Mouse (Mus musculus): Measurements from ENCODE around the gene Ndufb7.
"Not testable (repeated sequence)": the region's sequence is repeated elsewhere in the genome, so short reads cannot be mapped to it uniquely, and the experiment has no call there.

Ndufb7 gene

DNA sequence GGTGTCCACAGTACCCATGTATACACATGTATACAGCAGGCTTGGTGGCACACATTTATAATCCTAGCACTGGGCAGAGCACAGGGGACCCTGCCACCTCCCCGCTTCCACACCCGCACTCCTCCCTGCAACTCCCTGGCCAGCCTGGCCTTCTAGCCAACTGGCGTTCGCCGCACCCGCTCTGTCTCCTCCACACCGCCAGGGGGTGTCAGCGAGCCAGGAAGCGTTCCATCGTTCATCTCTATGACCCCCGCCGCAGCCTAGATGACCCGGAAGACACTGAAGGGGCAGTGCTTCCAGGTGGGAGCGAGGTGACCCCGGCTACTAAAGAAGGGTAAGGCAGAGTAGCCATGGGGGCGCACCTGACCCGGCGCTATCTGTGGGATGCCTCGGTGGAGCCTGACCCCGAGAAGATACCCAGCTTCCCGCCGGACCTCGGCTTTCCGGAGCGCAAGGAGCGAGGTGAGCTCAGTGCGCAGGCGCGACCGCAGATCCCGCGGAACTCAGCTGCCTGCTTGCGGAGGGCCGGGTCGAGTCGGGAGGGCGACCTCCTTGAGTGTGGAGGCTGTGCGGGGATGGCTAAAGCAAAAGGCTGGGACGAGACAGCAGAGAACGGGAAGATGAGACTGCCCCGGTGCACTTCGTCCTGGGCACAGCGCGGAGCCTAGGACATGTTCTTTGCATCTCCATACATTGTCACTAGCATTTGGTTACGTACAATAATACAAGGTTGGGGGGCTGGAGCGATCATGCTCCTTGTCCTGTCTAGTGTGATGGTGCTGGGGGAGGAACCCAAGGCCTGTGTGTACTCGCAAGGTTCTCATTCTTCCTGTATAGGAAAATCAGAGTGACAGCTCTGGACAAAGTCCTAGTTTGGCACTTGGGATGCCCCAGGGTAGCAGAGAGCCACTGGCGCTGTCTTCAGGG, at the start of gene Ndufb7:
Gene Ndufb7 (plus strand): TSS at position 203 of the 927 bp plus-strand sequence.
- peak; percentile 91 to 97 for DNase-seq (ENCODE audit: low spot score in 2 of 2)

DNA sequence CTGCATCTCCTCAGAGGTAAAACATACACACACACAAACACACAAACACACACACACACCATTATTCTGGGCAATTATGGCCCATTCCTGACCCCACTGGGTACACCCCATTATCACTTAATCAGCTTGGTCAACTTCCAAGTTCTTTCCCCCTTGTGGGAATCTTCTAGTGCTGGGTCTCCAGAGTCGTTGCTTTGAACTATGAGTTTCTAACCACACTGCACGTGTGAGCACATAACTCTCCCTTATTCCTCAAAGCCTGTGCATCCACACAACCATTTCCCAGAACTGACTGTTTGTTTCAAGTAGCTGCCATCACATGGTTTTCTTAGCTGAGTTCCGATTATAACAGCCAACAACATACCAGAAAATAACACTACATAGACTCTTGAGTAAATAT, 46.0 kb upstream of the Ndufb7 start:
- no peak for DNase-seq (ENCODE audit: low spot score in 2 of 2)

DNA sequence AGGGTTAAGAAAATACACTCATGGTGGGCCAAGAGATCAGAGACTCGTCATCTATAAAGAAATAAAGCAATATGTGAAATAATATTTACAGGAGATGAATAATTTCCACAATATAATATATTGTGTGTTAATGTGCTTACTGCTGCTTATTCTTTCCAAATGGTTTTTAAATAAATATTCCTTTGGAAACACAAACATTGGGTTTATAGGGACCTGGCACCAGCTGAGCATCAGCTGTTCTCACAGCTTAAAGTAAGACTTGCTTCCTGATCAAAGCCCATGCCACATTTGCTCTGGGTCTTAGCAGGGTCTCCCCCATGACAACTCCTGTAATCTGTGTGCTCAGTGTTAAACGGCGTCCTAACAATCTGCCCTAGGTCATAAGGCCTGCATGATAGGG, 45.6 kb upstream of the Ndufb7 start:
- not testable (repeated sequence) for DNase-seq (ENCODE audit: low spot score in 2 of 2)

DNA sequence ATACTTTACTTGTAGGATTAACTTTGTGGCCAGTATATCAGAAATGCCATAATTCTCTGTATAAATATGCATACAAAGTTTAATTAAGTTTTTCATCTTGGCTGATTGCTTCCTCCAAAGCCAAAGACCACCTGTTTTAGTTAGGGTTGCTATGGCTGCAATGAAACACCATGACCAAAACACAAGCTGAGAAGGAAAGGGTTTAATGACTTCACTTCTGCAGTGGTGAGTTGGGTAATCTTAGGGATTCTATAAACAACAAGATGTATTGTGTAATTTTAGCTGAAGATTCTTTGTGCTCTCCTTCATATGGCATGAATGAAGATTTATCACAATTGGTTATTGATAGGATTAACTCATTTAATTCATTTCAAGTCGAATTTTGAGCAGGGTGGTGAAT, 45.2 kb upstream of the Ndufb7 start:
- DNase-seq (ENCODE audit: low spot score in 2 of 2): no peak

DNA sequence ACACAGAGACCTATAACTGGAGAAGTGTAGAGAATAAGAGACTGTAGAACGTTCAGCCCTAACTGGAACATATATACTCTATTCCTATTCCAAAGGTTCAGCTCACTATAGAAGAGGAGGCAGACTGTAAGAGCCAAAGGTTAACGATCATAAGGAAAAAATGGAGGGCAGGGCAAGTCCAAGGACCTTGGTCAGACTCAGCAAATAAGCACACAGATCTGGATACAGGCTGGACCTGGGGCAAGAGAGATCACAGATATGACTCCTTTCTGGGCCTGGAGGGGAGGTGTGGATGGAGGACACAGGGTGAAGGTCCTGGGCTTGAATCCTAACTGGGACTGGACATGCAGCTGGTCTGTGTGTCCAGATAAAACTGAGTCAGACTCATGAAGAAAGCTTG, 31.7 kb upstream of the Ndufb7 start:
- no peak for DNase-seq (ENCODE audit: low spot score in 2 of 2)

DNA sequence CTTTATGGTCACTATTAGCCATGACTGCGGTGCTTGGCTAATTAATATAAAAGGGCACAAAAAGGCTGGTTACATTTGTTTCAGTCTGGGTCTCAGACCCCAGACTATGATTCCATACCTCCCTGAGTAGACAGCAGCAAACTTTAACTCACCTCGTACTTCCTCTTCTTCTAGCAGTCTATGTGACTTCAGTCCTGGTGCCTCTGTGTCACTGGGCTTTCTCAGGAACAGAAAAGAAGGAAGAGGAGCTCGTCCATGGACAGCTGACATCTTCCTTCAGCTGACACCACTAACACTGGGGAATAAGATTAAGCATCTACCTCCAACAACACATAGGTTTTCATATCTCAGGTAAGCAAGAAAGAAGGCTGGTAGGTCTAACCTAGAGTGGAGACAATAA, 30.7 kb upstream of the Ndufb7 start, which contains the start of gene Olfr370:
Gene Olfr370 (plus strand): TSS at position 45 of the 400 bp plus-strand sequence.
- DNase-seq (ENCODE audit: low spot score in 2 of 2): no peak

DNA sequence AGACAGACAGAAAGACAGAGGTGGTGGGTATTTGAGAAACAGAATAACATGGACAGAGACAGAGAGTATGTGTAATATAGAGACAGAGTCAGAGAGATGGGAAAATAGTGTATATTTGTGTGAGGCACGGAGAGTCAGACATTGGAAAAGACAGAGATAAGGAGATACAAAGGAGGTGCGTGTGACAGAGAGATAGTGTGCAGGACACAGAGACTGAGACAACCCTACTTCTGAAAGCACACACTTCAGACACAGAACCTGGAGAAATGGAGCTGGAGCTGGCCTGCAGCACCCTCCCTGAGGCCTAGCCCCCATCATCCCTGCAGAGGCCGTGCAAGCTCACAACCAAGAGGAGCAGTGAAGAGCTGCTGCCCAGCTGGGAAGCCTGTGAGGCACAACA, 3.8 kb upstream of the Ndufb7 start:
- DNase-seq (ENCODE audit: low spot score in 2 of 2): no peak

DNA sequence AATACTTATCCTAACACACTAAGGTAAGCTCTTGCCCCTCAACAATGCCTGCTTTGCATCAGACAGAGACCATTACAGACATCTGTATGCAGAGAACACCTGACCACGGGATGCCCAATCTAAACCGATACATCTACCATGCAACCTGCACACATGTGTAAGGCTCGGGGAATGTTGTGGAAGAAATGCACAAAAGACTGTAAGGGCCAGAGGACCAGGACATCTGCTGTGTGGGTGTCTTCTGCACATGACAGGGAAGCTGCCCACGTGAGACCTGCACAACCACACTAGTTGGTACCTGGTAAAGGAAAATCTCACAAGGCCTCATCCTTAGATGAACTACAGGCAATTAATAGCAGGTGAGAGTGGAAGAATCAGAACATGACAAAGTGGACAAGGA, 3.2 kb upstream of the Ndufb7 start:
- DNase-seq (ENCODE audit: low spot score in 2 of 2): no peak

DNA sequence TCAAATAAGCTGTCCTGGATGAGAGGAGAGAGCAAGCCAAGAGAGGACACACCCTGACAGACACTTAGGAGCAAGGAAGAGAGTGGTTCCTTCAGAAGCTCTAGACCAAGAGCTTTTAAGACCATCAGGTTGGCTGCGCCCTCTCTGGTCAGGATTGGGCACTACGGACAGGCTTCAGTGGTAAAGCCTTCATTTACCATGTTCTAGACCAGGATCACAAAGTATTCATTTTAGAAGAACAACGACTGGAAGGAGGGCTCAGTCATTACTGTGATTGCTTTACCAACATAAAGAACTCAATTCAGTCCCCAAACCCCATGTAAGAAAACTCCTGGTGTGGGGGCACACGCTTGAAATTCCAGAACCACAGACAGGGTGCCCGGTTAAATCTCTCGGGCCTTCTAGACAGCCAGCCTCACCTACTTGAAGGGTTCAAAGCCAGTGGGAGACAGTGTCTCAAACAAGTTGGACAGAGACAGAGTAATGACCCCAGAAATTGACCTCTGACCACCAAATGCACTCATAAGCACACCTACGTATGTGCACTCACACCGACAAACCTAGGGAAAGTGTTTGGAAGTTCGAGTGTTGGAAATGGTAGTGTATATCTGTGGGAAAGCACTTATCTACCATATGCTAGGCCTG, 618 bp upstream of the Ndufb7 start:
- peak in 1 of 2 experiments; percentile 19 for DNase-seq (ENCODE audit: low spot score in 2 of 2)

DNA sequence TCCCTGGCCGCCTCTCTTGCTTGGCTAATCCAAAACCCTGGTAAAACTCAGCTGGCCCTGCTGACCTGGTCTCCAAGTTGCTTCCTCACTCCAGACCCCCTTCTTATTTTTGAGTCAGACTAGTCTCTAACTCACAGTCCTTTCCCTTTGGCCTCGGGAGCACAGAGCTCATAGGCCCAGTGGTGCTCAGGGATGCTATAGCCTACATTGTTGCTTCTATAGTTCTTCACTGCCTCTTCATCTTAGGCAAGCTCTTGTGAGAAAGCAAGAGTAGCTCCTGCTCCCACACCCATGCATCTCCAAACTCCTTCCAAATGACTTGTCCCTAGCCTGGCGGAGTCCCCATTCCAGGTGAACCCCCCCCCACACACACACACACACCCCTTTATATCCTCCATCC, 1.2 kb downstream of the Ndufb7 start:
- peak in 1 of 2 experiments; percentile 2 for DNase-seq (ENCODE audit: low spot score in 2 of 2)

DNA sequence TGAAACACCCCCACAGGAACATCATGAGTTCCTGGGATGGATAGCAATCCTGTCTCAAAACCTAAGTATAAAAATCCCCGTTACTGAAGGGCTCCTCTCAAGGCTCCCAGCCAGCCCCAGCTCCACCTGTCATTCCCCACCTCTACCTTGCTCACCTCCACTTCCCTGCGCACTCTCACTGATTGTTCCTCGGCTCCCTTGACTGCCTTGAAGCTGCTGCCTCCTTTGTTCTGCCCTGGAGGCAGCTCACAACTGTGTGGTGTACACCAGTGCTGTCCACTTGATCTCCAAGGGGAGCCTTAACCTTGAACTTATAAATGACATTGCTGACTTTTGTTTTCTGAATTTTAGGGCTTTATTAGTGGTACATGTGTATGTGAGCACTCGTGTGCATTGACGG, 1.7 kb downstream of the Ndufb7 start:
- peak in 1 of 2 experiments; percentile 3 for DNase-seq (ENCODE audit: low spot score in 2 of 2)

DNA sequence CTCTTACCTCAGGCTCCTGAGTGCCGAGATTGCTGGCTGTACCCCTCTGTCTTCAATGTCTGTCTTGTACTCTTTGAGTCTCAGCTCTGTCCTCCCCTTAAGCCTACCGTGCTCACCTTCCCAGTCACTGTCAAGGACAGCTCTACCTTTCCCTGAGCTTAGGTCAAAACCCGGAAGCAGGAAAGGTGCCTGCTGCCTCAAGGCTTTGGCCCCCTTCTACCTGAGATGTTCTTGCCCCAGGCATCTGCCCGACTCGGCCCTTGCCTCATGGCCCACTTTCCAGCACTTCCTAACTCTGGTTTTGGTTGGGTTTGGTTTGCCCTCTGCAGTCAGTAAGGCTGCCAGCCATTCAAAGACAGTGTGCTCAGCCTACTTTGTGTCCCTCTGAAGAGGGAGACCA, 2.3 kb downstream of the Ndufb7 start:
- peak in 1 of 2 experiments; percentile 2 for DNase-seq (ENCODE audit: low spot score in 2 of 2)

DNA sequence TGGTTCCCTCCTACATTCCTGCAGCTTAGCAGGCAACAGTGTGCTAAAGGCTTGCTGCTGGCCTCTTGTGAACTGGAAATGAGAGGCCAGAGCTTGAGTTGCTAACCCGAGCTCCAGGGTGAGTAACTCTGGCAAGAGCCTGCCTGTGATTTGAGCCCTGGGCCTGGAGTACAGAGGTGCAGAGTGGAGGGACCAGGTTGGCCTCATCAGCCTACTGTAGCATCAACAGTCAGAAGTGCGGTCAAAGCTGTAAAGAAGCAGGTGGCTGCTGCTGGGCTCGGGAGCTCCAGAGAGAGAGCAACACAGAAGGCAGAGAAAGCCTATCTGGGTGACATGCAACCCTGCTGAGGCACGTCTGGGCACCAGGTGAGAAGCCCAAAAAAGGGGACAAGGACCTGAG, 2.7 kb downstream of the Ndufb7 start:
- peak in 1 of 2 experiments; percentile 2 for DNase-seq (ENCODE audit: low spot score in 2 of 2)

DNA sequence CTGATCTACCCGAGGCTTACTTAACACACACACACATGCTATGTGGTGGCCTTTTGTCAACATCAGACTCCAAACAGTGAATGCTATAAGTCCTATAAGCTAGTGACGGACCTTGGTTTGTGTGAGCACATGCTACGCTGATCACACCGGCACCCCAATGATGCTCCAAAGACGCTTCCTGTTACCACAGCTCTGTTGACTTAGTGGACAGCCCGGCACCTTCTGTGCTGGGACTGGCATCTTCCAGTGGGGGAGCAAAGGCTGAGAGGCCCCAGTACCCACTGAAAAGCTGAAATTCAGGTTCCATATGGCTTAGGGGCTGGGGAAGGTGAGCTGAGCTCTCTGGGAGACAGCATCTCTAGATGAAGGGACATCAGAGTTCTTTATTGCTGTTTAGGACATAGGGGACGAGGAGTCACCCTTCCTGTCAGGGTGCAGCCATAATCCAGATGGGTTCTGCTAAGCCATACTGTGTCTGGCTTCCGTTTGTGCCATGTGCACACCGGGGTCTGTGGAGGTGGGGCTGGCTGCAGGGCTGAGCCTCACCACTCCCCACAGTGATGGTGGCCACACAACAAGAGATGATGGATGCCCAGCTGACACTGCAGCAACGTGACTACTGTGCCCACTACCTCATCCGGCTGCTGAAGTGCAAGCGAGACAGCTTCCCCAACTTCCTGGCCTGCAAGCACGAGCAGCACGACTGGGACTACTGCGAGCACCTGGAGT, 4.0 kb downstream of the Ndufb7 start:
- peak in 1 of 2 experiments; percentile 2 for DNase-seq (ENCODE audit: low spot score in 2 of 2)

DNA sequence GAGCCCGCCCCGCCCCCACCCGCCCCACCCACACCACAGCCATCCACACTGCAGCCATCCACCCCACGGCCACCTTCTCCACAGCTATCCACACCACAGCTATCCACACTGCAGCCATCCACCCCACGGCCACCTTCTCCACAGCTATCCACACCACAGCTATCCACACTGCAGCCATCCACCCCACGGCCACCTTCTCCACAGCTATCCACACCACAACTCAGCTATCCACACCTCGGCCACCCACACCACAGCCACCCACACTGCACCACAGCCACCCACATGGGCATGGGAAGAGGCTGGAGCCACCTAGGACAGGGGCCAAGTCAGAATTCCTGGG, 4.5 kb downstream of the Ndufb7 start:
- peak in 1 of 2 experiments; percentile 2 for DNase-seq (ENCODE audit: low spot score in 2 of 2)

DNA sequence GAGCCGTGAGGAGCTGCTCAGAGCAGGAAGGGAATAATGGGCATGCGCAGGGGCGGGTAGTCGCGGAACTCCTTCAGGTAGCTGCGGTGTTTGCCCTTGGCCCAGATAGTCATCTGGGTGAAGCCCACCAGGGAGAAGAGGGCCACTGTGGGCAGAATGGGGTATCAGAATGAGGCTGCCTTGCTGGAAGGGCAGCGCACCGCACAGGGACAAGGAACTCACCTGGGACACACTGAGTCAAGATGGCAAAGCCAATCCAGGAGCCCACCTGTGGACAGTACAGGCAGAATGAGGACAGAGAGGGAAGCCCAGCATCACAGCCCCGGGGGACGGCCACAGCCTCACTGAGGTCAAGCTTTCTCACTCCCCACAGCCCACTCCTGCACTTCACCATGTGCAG, 5.3 kb downstream of the Ndufb7 start:
- peak in 1 of 2 experiments; percentile 2 for DNase-seq (ENCODE audit: low spot score in 2 of 2)

DNA sequence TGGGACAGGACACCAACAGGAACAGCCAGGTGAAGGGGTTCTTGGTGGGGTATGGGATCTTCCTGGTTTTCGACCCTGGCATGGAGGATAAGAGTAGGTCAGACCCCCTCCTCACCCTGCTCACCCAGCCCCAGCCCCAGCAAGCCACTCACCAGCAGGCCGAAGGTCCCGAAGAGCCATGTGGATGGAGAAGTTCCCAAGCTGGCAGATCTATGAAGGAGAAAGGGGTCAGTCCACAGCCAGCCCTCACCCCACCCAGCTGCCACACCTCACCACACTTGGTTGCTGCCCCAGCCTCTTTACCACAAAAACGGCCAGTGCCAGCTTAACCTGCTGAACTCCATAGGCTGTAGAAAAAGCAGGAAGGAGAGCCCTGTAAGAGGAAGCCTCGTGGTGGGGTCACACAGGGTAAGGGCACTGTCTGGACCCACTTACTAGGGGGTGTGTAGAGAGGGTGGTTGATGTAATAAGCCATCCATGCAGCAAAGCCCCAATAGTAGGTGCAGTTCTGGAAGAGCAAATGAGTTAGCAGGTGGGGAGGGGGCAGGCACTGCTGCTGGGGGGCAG, 5.9 kb downstream of the Ndufb7 start:
- DNase-seq (ENCODE audit: low spot score in 2 of 2): peak in 1 of 2 experiments; percentile 3

DNA sequence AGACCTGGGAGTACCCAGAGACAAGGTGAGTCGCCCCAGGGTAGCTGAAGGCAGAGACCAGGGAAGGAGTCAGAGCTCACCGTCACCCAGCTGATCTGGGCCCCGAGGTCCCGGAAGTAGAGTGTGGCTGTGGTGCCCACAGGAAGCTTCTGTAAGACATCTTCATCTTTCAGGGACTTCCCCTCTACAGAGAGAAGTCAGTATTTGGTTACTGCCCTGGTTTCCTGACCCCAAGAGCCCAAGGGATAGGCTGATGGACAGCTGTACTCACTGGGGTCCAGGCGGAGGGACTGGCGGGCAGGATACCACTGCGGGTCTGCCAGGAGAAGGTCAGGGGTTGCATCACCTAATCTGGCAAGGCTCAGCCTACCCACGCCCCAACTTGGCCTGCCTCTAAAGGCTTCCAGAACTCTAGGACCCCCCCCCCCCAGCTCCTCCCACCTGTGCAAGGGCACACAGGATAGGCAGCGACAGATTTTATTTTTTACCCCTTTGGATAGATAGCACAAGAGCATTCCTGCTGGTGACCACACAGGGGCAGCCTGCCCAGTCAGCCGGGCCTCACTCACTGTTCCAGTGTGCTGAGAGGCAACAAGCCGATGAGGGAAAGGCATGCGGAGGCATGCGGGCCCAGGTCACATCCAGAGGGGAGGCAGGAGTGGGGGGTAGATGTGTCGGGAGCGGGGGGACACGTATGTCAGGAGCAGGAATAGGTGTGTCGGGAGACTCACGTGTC, 6.8 kb downstream of the Ndufb7 start:
- DNase-seq (ENCODE audit: low spot score in 2 of 2): peak; percentile 58

DNA sequence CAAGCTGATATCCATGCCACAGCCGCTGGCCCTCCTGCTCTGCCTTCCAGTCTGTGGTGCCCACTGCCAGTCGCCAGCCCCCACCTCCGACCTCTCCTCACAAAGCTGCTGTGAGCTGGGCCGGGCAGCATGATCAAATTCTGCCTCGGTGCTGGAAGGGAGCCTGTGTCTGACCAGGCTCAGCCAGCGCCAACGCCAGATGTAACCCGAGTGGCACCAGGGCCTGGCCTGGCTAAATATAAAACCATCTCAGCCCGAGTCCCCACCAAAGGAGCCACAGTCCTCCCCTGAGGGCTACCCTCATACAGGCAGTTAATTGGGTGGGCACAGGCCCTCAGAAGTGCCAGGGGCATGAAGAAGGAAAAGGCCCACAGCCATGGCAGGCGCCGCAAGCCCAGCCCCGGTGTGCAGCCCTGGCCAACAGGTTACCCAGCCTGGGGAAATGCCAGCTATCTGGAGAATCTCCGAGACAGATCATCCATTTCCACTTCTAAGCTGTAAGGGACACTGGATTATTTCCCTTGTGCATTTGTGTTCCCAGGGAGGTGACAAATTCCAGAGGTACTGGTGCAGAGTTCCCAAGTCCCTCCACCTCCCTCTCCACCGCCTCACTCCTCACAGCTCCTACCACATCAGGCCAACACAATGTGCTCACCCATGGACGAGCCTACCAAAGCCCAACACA, 8.3 kb downstream of the Ndufb7 start:
- DNase-seq (ENCODE audit: low spot score in 2 of 2): peak in 1 of 2 experiments; percentile 2

All from thymus, postnatal 10 days (tissue).